Mouse (Mus musculus) lung, postnatal 25 days (tissue): ENCODE measurements around the gene Rps3a1.

ENCODE experiments used
- DNase-seq: peaks from one replicate; pipeline ENCODE4 v3.0.0; 2022; ENCODE audit warnings: low spot score

Gene Rps3a1

GRCm38 (mm10) chr3:86142263-86142933 is at the start of gene Rps3a1:
TSS of gene Rps3a1 (minus strand) at chr3:86142702.
- peak; percentile 98 for DNase-seq

- peak; percentile 15 for DNase-seq
These were observed 45.4 kb upstream of the Rps3a1 start for GRCm38 (mm10) chr3:86187736-86188389.

- no peak for DNase-seq
These were observed 42.0 kb upstream of the Rps3a1 start for GRCm38 (mm10) chr3:86184546-86184945.

GRCm38 (mm10) chr3:86181107-86181506 is 38.6 kb upstream of the Rps3a1 start:
- DNase-seq, result no peak

GRCm38 (mm10) chr3:86179714-86180113 is 37.2 kb upstream of the Rps3a1 start:
- DNase-seq, result no peak

GRCm38 (mm10) chr3:86168841-86169425 is 26.4 kb upstream of the Rps3a1 start:
- DNase-seq, result no peak

- DNase-seq, result no peak
These were observed 7.0 kb upstream of the Rps3a1 start for GRCm38 (mm10) chr3:86149521-86149920.

- DNase-seq, result no peak
These were observed 6.6 kb upstream of the Rps3a1 start for GRCm38 (mm10) chr3:86149063-86149462.

- no peak for DNase-seq
These were observed 841 bp upstream of the Rps3a1 start for GRCm38 (mm10) chr3:86143343-86143742.

- no peak for DNase-seq
These were observed 424 bp upstream of the Rps3a1 start for GRCm38 (mm10) chr3:86142934-86143317.

GRCm38 (mm10) chr3:86141886-86142262 is 628 bp downstream of the Rps3a1 start:
- no peak for DNase-seq

- no peak for DNase-seq
These were observed 1.1 kb downstream of the Rps3a1 start for GRCm38 (mm10) chr3:86141366-86141765.

- DNase-seq, result no peak
These were observed 2.8 kb downstream of the Rps3a1 start for GRCm38 (mm10) chr3:86139660-86140059.

- no peak for DNase-seq
These were observed 5.4 kb downstream of the Rps3a1 start for GRCm38 (mm10) chr3:86136936-86137574.

- no peak for DNase-seq
These were observed 6.5 kb downstream of the Rps3a1 start for GRCm38 (mm10) chr3:86135886-86136563.

- DNase-seq, result no peak
These were observed 7.4 kb downstream of the Rps3a1 start for GRCm38 (mm10) chr3:86134939-86135638.

- peak; percentile 61 for DNase-seq
These were observed 12.7 kb downstream of the Rps3a1 start for GRCm38 (mm10) chr3:86129757-86130156.

GRCm38 (mm10) chr3:86123251-86123746 is 19.2 kb downstream of the Rps3a1 start:
- DNase-seq, result no peak

- DNase-seq, result no peak
These were observed 20.3 kb downstream of the Rps3a1 start for GRCm38 (mm10) chr3:86122156-86122555.

GRCm38 (mm10) chr3:86119237-86119932 is 23.1 kb downstream of the Rps3a1 start:
- DNase-seq, result no peak

GRCm38 (mm10) chr3:86116951-86117350 is 25.6 kb downstream of the Rps3a1 start:
- DNase-seq, result no peak
